Mouse (Mus musculus) G1E-ER4 (cell line): ENCODE results near the gene Gm14406. TPM values are rescaled to one million over a fixed set of nuclear protein-coding genes. Genes with fewer than 3 reads are reported as not detected.
"Not testable (repeated sequence)": the region's sequence is repeated elsewhere in the genome, so short reads cannot be mapped to it uniquely, and the experiment has no call there.

Source experiments
- GATA1 ChIP-seq: IDR thresholded peaks from one replicate; pipeline ENCODE4 v1.8.0; 2012; ENCODE audit warnings: low read length, inconsistent platforms
- polyA plus RNA-seq: library from polyadenylated mRNA; stranded (reverse); fragments of >175 nt; gene quantifications from 2 replicates; pipeline ENCODE4 v1.2.3, GENCODE M21; 2012

Gene Gm14406
- polyA plus RNA-seq, result not detected in 2 replicates

DNA sequence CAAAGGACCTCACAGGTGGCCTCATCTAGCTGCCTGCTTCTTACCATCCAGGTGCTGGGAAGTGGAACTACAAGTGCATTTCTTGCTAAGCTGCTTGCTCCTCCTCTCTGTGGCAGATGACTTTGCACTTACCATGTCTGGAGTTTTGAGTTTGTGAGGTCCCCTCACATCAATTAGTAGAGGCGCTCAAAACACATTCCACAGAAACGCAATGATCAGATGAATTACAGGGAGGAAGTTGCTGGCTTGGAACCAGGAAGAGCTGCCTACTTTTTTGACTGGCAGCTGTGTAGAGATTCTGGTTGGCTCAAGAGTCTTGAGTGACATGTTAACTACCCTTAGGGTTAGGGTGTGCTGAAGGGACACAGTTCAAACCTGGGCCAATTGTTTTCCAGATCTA lies at the start of gene Gm14406:
TSS of gene Gm14406 (minus strand) at position 213 of the 400 bp plus-strand sequence.
- TF ChIP-seq GATA1, result not testable (repeated sequence)

DNA sequence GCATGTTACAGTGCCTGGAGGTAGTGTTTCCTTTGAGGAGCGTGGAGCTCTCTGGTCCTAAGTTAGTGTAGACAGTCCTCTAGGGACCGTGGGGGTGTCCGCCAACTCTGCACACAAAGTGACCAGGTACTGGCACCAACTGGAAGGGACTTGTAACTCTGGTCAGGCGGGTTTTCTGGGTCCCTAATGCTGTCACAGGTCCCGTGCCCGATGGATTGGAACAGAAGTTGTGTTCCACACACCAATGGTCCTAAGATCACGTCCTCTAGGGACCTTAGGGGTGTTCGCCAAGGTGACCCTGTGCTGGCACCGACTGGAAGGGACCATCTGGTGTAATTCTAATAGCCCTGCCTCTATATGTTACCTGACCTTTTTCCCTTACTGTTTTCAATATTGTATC lies 42.1 kb downstream of the Gm14406 start:
- no peak for TF ChIP-seq GATA1

DNA sequence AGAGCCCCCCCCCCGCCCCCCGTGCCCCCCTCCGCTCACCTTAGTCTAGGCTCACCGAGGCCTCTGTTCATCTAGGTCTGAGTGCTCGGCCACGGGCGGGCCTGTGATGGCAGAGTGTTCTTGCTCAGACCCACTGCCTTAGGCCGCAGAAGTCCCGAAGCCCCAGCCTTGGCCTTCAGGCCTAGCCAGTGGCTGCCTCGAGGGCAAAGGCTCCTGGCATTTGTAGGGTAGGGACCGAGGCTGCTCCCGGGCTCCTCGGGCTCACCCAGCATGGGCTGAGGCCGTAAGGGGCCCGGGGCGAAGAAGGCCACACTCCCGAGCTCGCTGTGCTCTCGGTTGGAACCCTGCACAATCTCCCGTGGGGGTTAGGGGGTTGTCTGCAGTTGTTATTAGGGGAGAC lies 54.9 kb downstream of the Gm14406 start:
- no peak for TF ChIP-seq GATA1

DNA sequence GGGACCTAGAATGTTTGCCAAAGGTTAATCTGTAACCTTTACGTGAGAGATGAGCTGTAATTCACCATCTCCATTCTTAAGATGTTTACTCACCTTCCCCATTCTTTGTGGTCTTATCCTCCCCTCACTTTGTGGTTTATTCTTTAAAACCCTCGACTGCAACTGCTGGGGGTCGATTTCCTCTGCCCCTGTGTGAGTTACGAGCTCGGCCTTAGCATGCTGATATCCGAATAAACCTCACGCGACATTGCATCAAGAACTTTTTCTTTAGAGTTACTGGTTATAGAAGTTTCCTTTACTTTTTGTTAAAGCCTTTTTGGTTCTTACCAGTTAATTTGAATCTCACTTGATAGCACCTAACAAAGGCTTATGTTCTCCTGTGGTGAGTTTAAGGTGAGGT lies 58.0 kb downstream of the Gm14406 start:
- no peak for TF ChIP-seq GATA1

Other genes starting within 250 kb of the Gm14406 start
- gene Gm14418, start 179.9 kb downstream of the Gm14406 start, polyA plus RNA-seq, result not detected in 2 replicates
- gene Zfp970, start 113.5 kb downstream of the Gm14406 start, polyA plus RNA-seq, result 0.29 and 0.76 TPM in 2 replicates
- not detected in 2 replicates for gene Gm14403, start 80.0 kb downstream of the Gm14406 start, polyA plus RNA-seq
- not detected in 2 replicates for gene Gm14322, start 181.1 kb upstream of the Gm14406 start, polyA plus RNA-seq